Comparison of ENCODE assay signal across 20 mouse cellular contexts in genomic region chr11:111282283-111282682, GRCm38 (mm10).
DNase-seq lines count a peak whose midpoint lies in the region; ATAC-seq and TF ChIP-seq lines count a peak whose summit lies in the region.
"Had no signal": no experiment of that assay in that cellular context is flagged by ENCODE, and none has a peak within 500 bp of the region (broad histone marks: within the 10 kb centered on the region; RNA-seq: fewer than 3 reads in every experiment).

No protein-coding gene starts in this region.

- peak overlapping the region; percentile 61; the same call in 1 of the 2 replicates for H3K27ac ChIP-seq in left cerebral cortex, adult 2 months
- H3K27ac ChIP-seq: embryonic facial prominence, embryonic 10.5 days; embryonic facial prominence, embryonic 12.5 days; forebrain, embryonic 13.5 days had no signal

- no peak overlapping the region for H3K4me3 ChIP-seq in left cerebral cortex, adult 2 months
- H3K4me3 ChIP-seq: embryonic facial prominence, embryonic 10.5 days; embryonic facial prominence, embryonic 12.5 days; forebrain, embryonic 13.5 days had no signal

- no peak for DNase-seq in left cerebral cortex, adult 2 months (ENCODE audit: extremely low spot score in 1 of 2, low spot score in 2 of 2)
- DNase-seq in left cerebral cortex, adult 18-20 months (ENCODE audit: low spot score in 2 of 2) = no peak
- DNase-seq in spleen, adult 12 weeks (ENCODE audit: low spot score) = no peak
- no peak for DNase-seq in adrenal gland, postnatal 25 days
- DNase-seq: adrenal gland, adult 8-10 months; adrenal gland, postnatal 14 days; B cell, adult 2 months; cerebellum, adult 11 months; cerebellum, adult 18-20 months; cerebellum, adult 8-10 months; cerebellum, adult 9-11 months; cerebellum, postnatal 25 days had no signal

- no peak for TF ChIP-seq CTCF in left cerebral cortex, adult 2 months (IDR thresholded peaks at IDR 0.05)

- peak; percentile 67 for ATAC-seq in megakaryocyte, adult 5-6 weeks (ENCODE audit: poor library complexity, severe bottlenecking)
- ATAC-seq: activated CD4-positive, CD25-positive, alpha-beta regulatory T cell, adult 4 months; CD4-positive, CD25-positive, alpha-beta regulatory T cell, adult 4 months; forebrain, embryonic 13.5 days; forebrain, embryonic 16.5 days; Patski had no signal

- intact Hi-C loops in left cerebral cortex, adult 2 months (cut with DNase I) = loop anchor here (5.0 kb wide), 2 partner anchors 180 to 240 kb away; no protein-coding TSS in a partner anchor
